Mouse (Mus musculus) ES-Bruce4 (cell line): ENCODE data around the gene Man1c1.

ENCODE experiments used
- EP300 ChIP-seq: IDR thresholded peaks from 2 replicates; pipeline ENCODE4 v1.6.1; 2011; ENCODE audit warnings: low read depth, low read length; ENCODE audit not compliant: insufficient read depth
- POLR2A ChIP-seq: IDR thresholded peaks from one replicate; pipeline ENCODE4 v1.8.1; 2011; ENCODE audit warnings: low read length; ENCODE audit not compliant: insufficient read depth

GRCm38 (mm10) chr4:134683892-134684291 is 20.2 kb downstream of the Man1c1 start:
- no peak for TF ChIP-seq POLR2A
- no peak for TF ChIP-seq EP300
